Mouse (Mus musculus) erythroblast, adult 5-6 weeks (primary cell): Measurements from ENCODE around the gene Hist1h2ak. TPM values are rescaled to one million over a fixed set of nuclear protein-coding genes. Genes with fewer than 3 reads are reported as not detected.

Experiments used
- ATAC-seq: replicated peaks from 2 replicates; pipeline ENCODE4 v1.8.0; 2016; ENCODE audit warnings: moderate number of reproducible peaks, mild to moderate bottlenecking, moderate TSS enrichment, inconsistent platforms; ENCODE audit not compliant: poor library complexity, low FRiP score, severe bottlenecking
- total RNA-seq, 2 experiments: library from RNA; stranded (forward) in 1 of 2; stranded (reverse) in 1 of 2; fragments of 150-400 nt in 1 of 2; fragments of 200-764, 138-1000 nt in 1 of 2; gene quantifications; 2 replicates each; pipeline versions ENCODE4 v1.2.3 to v1.2.4; 2015 to 2017; ENCODE audit warnings: low replicate concordance in 2 of 2

Hist1h2ak gene
- 39.2 and 75.4 TPM in 2 replicates for total RNA-seq (2015; ENCODE audit: low replicate concordance)
- total RNA-seq (2017; ENCODE audit: low replicate concordance) = 730 and 899 TPM in 2 replicates

DNA sequence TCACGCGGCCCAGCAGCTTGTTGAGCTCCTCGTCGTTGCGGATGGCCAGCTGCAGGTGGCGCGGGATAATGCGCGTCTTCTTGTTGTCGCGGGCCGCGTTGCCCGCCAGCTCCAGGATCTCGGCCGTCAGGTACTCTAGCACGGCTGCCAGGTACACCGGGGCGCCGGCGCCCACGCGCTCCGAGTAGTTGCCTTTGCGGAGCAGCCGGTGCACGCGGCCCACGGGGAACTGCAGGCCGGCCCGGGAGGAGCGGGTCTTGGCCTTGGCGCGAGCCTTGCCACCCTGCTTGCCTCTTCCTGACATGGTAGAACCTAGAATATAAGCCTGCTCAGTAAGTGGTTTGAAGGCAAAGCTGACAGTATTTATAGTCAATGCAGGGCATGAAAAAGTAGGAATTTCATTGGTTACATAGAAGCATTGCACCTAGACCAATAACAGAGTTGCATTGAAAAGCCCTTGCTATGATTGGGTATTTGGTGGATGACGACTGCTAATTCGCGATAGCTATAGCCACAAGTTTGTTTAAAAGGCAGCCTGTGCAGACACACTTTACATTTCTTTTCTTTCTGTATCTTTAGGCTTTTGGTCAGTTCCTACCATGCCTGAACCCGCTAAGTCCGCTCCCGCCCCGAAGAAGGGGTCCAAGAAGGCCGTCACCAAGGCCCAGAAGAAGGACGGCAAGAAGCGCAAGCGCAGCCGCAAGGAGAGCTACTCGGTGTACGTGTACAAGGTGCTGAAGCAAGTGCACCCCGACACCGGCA is at the start of gene Hist1h2ak, which contains the start of gene Hist1h2bn:
Gene Hist1h2ak (minus strand): TSS at position 304 of the 762 bp plus-strand sequence.
Gene Hist1h2bn (plus strand): TSS at position 600 of the 762 bp plus-strand sequence.
- peak; percentile 81 for ATAC-seq

DNA sequence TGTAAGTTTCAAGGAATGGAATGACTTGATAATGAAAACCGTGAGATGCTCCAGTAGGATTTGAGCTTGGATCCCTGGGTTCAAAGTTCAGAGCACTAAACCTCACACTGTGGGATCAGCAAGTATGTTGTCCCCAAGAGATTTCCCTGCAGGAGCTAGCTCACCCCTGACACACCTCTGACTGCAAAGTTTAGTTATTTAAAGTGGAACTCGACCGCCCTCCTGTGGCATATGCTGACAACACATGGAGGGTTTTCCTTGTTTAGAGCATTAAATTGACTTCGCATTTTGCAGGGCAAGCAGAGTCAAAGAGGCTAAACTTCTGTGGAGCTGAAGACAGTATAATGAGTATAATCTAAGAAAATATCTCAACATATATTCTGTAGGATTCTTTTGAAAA is 49.4 kb upstream of the Hist1h2ak start:
- ATAC-seq = peak; percentile 87

DNA sequence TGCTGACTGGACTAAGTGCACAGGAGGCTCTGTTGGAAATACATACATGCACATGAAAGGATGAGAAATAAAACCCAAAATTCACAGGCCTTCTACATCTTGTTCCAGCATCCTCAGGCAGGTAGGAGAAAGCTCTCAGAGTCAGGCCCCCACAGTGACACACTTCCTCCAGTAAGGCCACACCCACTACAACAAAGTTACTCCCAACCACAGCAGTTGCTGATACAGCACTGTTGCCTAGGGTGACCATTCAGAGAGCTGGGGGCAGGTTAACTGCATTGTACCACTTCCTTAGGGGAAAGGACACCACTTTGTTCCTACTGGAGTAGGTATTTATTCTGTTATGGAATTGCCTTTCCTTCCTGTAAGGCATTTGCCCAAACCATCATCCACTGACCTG is 43.5 kb upstream of the Hist1h2ak start:
- peak; percentile 84 for ATAC-seq

DNA sequence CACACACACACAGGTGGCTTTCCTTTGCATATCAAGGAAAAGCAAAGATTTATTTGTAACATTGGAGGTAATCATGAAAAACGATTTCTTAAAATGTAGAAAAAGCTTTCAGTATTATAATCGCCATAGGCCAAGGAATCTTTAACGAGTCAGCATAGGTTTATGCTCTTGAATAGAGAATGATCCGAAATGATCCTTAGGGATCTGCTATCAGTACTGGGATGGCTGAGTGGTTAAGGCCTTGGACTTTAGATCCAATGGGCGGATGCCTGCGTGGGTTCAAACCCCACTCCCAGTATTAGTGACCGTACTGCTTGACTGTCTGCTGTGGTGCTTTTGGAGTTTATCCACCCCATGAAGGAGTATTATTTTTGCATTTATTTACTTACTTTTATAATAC is 42.0 kb upstream of the Hist1h2ak start:
- no peak for ATAC-seq

DNA sequence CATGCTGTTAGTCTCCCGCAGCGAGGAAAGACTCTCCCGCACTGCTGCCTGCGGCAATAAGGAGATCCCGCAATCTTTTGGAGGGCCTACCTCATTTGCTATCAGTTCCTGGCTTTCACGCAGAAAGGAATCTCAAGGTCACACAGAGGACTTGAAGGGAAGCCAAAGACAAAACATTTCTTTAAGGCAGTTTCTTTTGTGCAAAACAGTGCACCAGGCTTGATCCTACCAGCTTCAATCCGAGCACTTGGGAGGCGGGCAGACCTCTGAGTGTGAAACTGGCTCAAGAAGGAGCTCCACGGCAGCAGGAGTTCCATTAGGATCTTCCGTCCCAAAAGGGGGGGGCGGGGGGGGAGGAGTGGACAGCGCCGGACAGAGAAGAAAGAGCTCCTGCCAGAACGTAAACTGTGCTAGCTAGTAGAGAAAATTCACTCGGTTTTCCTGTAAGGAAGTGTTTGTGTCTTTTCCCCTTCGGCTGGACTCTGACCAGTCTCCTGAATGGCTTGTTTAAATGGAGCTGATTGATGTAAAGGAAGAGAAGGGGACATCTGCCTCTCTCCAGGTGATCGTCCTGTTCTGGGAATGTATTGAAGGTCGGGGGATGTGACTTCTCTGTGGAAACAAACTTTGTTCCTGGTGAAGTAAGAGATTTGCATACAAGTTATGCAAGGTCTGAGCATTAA is 37.1 kb upstream of the Hist1h2ak start:
- ATAC-seq = no peak

DNA sequence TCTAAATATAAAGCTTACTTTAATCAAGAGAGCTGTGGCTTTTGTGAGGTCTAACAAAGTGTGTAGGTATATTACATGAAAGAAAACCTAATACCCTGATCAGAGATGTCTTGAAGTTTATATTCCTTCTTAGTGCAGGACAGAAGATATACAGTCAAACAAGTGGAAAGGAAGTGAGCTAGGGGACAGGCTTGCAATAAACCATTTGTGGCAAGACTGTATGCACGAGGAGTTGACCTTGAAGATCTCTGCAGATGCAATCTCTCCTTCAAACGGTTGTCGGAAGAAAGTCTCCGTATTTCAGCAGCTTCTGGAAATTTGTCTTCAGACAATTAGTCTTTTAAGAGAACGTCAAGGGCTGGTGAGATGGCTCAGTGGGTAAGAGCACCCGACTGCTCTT is 36.3 kb upstream of the Hist1h2ak start:
- ATAC-seq = no peak

DNA sequence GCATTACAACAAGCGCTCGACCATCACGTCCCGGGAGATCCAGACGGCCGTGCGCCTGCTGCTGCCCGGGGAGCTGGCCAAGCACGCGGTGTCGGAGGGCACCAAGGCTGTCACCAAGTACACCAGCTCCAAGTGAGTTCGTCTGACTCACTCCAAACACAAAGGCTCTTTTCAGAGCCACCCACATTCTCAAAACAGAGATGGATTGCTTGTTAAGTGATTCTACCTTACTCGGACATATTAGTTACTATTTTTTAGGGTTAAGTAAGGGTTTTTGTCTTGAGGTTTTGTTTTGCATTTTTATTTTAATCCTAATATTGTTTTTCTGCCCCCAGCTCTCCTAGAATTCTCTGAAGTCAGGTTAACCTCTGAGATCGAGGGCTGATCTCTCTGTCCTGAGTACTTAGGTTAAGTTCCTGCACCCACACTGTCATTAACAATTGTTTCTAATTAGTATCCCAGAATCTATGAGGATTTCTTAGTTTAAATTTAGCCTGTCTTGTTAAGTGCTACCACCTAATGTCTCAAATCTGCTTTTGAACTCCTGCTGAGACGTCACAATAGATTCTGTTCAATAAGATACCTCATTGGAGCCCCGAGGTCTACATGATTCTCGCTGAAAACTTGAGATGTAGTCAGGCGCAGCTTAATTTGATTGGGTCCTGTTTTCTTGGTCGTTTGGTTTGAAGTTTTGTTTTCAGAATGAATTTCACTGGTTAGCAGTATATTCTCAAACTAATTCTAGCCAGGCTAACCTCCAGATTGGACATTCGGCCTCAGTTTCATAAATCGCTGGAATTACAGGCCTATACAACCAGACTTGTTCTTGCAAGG is 34.4 kb upstream of the Hist1h2ak start:
- ATAC-seq = no peak

DNA sequence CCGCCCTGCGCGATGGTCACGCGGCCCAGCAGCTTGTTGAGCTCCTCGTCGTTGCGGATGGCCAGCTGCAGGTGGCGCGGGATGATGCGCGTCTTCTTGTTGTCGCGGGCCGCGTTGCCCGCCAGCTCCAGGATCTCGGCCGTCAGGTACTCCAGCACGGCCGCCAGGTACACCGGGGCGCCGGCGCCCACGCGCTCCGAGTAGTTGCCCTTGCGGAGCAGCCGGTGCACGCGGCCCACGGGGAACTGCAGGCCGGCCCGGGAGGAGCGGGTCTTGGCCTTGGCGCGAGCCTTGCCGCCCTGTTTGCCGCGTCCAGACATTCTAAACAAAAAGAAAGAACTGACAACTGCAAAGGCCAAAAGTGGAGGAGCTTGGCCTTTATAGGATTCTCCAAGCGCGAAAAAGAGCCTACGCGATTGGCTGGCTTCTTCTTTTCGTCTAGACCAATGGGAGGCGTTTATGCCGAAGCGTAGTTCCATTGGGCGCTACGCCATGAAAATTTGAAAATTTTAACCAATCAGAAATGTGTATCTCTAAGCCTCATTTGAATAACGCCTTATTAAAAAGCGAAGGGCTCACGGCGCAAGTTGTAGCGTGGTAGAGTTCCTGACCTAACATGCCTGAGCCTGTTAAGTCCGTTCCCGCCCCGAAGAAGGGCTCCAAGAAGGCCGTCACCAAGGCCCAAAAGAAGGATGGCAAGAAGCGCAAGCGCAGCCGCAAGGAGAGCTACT is 33.4 kb upstream of the Hist1h2ak start, which contains the start of the genes Hist1h2an and Hist1h2bp:
Gene Hist1h2an (minus strand): TSS at position 320 of the 731 bp plus-strand sequence.
Gene Hist1h2bp (plus strand): TSS at position 563 of the 731 bp plus-strand sequence.
- peak; percentile 78 for ATAC-seq

DNA sequence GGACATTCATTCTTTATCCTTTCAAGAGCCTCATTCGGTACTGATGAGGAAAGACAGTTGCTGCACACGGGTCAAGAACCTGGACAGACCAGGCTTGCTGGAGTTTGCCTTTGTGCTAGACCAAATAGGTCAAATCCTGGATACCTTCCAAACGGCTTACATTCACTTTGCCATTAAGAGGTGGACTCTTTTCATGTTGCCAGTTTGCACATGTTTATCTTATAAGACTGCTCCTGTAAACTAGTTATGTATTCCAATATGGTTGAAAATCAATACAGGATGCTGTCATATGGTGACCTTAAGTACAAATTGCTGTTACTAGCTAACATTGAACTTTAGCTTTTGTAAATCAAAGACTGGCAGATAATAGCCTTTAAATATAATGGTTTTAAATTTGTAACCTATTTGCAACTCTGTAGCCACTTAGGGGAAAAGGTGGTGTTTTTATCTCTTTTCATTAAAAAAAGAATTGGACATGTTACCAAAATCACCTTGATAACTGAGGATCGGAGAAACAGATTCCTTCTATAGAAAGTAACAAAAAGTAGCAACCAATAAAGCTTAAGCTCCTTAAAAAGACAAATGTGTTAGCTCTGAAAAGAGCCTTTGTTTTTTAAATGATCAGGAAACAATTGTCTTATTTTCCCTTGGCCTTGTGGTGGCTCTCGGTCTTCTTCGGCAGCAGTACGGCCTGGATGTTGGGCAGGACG is 32.7 kb upstream of the Hist1h2ak start:
- peak; percentile 13 for ATAC-seq

DNA sequence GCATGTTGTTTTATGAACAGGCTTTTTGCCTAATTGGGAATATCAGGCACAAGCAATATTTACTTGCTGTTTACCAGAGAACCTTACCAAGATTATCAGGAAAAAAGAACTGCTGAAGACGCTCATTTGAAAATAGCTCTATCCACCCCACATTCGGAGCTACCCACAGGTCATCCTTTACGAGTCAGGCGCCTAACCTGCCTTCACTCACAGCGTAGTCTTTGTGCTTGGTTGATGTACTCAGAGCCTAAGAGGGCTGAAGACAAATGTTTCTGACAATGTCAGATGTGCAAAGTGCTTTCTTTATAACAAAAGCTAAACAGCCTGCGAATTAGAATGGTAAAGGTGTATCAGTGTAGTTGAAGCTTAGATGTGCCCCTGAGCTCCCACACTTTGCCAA is 30.7 kb upstream of the Hist1h2ak start:
- ATAC-seq = no peak

DNA sequence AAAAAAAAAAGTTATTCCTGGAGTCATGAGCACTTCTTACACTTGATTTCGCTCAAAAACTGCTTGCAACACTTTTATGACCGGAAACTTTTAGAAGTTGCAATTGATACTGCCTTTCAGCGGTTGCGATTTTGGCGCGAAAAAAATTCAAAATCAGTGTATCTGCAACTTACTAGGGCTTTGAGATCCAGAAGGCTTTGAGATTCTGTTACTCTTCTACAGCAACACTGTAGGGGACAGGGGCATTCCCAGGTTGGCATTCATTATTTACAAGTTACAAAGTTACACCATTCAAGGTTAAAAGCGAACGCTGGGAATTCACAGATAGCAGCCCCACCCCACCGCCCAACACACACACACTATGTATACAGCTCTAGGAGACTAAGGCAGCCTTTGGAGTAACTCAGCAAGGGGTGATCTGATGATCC is 30.1 kb upstream of the Hist1h2ak start:
- no peak for ATAC-seq

DNA sequence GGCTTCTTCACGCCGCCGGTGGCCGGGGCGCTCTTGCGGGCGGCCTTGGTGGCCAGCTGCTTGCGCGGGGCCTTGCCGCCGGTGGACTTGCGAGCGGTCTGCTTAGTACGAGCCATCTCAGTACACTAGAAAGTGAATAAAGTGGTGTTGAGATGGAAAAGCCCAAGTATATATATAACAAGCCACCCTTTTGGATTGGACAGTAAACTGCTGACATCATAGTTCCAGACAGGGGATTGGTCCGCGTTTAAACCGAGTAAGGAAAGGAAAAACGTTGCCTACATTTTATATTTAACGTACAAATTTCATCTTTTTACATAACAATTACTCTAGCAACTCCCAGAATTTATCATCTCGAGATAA is 29.6 kb upstream of the Hist1h2ak start, which contains the start of gene Hist1h3i:
Gene Hist1h3i (minus strand): TSS at position 116 of the 363 bp plus-strand sequence.
- peak; percentile 27 for ATAC-seq

DNA sequence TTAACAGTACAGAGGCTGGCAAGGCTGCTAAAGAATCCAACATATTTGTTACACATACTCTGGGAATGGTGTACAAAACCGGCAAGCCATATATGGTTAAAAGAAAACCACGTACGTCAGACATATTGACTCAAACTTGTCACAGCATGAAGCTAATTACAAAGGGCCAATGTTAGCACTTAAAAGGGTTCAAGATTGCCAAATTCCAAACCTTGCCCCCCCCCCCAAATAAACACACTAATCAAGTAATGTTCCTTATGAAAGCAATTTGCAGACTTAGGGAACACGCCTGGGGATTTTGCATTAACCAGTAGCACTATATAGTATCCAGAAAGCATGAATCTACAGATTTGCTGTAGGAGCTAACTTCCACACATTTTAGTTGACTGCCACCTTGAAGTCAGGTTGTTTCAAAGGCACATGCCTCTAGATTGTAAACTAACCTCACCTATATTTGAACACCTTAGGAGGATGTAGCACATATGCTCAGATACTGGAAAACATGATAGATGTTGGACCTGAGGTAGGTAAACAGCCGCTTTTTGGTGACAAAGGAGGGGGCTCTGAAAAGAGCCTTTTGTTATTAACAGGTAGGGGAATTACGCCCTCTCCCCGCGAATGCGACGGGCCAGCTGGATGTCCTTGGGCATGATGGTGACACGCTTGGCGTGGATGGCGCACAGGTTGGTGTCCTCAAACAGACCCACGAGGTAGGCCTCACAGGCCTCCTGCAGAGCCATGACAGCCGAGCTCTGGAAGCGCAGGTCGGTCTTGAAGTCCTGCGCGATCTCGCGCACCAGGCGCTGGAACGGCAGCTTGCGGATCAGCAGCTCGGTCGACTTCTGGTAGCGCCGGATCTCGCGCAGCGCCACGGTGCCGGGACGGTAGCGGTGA is 29.0 kb upstream of the Hist1h2ak start:
- ATAC-seq = 0 out of 2 replicates have a peak, but pooled peaks have one; percentile 1

DNA sequence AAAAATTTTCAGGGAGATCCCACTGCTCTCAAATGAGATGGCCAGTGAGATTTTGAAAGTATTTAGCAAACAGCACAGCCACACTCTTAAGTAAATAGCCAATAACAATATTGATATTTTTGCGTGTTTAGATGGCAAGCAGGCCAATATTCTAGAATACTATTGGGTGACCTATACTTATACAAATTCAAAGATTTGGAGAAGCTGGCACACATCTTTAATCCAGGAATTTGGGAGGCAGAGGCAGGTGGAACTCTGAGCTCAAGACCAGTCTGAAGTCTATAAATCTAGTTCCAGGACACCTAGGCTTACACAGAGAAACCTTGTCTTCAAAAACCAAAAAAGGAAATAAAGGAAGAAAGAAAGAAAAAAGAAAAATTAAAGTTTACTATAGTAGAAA is 28.0 kb upstream of the Hist1h2ak start:
- ATAC-seq = no peak

DNA sequence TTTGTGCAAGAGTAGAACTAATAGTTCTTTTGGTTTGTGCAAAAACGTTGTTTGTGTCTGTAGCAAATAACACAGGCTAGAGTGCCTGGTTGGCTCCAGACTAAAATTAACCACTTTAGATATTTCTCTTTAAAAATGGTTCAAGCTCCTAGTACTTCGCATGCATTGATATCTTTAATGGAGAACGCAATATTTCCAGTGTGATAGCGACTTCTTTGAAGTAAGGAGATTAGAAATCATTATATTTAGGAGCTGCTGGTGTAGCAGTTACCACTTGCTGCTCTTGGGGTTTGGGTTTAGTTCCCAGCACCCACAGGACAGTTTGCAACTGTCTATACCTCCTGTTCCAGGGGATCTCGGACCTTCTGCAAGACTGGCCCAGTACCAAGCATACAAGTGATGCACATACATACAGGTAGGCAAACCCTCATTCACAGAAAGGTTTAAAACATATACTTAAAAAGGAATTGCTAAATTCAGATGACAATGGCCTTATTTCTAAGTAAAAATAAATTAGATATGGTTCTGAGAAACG is 27.5 kb upstream of the Hist1h2ak start:
- no peak for ATAC-seq

DNA sequence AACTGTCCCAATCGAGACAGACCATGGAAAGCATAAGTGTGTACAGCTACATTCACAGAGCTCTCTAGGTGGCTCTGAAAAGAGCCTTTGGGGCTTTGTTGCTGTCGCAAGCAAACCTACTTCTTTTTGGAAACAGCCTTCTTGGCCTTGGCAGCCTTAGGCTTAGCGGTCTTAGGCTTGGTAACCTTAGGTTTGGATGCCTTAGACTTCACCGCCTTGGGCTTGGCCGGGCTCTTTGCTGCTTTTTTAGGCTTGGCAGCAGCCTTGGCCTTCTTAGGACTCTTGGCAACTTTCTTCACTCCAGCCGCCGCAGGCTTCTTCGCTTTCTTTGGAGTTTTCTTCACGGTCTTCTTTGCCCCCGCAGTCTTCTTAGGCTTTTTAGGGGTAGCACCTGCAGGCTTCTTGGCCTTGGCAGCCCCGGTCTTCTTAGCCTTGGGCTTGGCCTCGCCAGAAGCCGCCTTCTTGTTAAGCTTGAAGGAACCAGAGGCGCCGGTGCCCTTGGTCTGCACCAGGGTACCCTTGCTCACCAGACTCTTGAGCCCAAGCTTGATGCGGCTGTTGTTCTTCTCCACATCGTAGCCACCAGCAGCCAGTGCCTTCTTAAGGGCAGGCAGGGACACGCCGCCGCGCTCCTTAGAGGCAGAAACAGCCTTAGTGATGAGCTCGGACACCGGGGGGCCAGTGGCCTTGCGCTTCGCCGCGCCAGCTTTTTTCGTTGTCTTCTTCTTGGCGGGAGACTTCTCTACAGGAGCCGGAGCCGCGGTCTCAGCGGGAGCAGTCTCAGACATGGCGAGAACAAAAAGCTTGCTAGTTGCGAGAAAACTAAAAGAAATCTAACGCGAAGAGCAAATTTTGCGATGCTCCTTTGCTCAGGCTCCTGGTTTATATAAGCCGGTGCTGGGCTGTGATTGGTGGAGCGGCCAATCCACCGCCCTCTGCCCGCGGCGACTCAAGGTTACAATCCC is 26.4 kb upstream of the Hist1h2ak start, which contains the start of gene Hist1h1b:
Gene Hist1h1b (minus strand): TSS at position 859 of the 965 bp plus-strand sequence.
- ATAC-seq = peak; percentile 47
